Mouse (Mus musculus) spleen, postnatal 10 days (tissue): ENCODE measurements at regions not wholly inside any gene's neighbourhood (a gene's known extent, or its start where the extent isn't known, plus 50 kb on each side); places are given as distances from the start of the nearest gene placed in this dataset.

Experiments used
- DNase-seq, 2 experiments: peaks; one replicate each; pipeline ENCODE4 v3.0.0; 2021 to 2022; ENCODE audit warnings: low spot score in 2 of 2

GRCm38 (mm10) chr15:59954345-59954744 is 62.1 kb downstream of the 4933412E24Rik start:
- DNase-seq = no peak

DNA sequence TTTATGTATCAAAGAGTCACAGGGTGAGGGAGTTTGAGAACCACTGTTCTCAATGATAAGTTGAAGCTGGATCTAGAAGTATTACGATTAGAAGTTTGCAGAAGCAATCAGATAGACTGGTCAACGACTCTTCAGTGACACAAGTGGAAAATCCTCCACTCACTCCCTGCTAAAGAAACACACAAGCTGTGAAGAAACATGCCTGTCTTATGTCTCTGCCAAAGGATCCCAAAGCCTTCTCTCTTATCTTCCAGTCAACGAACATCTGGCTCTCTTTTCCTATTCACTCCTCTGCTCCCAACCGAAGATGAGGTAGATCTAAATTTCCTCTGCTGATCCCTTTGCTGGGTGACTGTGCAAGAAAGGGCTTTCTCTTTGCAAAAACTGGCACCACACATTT is 62.6 kb downstream of the 4933412E24Rik start:
- no peak for DNase-seq

DNA sequence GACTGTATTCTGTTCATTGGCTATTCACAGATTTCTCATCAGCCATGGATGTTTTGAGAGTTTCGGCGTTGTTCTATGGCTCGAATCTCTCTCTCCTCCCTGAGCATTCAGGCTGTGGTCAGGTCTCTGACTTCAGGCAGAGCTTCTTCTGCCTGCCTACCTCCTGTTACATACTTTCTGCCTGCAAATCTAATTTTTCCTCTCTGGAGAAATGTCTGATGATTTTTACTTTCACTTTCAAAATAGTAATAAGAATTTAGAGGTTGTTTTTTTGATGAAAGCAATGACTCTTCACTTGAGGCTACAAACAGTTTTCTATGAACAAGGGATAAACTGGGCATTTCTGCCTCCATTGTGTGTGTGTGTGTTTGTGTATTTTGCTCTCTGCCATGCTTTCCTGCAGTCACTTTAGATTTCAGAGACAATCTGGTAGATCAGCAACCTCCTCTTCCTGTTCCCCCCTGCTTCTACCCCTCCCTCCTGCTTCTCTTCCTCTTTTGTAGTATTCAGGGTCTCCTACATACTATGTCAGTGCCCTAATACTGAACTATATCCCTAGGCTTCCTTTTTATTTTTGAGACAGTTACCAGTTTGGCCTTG is 65.7 kb downstream of the 4933412E24Rik start:
- DNase-seq = peak; percentile 4 to 21

- no peak for DNase-seq
Observed at GRCm38 (mm10) chr15:59945208-59945607, 71.2 kb downstream of the 4933412E24Rik start.

- no peak for DNase-seq
Observed at GRCm38 (mm10) chr15:59936486-59936885, 79.9 kb downstream of the 4933412E24Rik start.

GRCm38 (mm10) chr15:59913860-59914259 is 102.6 kb downstream of the 4933412E24Rik start:
- no peak for DNase-seq

DNA sequence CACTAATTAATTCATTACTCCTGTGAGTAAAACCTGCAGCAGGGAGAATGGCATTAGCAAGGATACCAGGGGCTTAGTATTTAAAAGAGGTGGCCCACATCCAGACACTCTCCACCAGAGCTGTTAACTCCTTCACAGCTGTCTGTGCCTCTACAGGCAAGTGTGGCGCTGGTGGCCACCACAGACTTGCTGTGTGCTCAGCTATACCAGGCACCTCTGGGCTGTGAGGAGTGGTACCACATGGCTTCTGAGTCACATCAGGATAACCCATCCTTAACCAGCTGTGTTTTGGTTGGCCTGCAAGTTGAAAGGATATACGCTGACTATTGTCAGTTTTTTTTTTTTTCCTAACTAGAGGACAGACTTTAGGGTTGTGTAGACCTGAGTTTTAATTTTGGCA is 108.1 kb downstream of the 4933412E24Rik start:
- no peak for DNase-seq

DNA sequence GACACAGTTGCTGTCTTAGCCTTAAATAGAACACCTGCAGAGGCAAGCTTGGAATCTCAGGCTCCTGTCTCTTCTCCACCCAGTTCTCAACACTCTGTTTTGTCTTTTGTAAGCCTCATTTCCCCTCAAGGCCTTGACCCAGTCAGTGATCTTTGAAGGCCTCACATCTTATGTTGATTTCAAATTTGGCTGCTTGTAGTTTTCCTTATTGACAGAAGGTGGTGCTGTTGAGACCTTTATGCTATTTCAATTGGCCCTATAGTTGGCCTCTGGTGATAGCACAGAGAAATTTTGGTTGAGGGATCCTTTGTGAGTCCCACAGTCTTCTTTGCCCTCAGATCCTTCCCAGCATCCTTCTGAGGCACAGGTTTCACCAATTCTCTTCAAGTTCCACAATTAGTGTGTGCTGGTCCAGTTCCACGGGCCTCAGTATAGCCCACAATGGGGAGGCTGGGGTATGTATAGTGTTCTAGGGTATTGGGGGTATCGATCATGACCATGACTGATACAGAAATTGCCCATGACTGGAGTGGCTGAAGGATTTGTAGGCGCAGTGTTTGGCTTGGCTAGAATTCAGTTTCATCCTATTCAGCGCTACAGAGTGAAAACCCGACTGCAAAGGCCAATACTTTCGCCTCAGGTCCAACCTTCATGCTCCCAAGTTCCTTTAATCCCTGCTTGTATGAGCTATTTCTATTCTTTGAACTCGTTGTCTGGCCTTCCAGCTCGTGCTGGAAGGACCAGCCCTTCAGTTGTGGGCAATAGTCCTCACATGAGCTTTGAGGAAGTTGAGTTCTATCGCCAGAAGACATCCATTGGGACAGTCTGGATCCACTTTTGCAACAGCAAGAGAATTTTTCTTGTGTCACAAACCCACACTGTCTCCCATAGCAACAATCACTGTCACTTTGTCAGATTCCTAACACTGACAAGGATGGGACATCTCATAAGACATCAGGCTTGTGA is 110.3 kb downstream of the 4933412E24Rik start:
- DNase-seq = no peak

- no peak for DNase-seq
Observed at GRCm38 (mm10) chr15:59904741-59905140, 111.7 kb downstream of the 4933412E24Rik start.

DNA sequence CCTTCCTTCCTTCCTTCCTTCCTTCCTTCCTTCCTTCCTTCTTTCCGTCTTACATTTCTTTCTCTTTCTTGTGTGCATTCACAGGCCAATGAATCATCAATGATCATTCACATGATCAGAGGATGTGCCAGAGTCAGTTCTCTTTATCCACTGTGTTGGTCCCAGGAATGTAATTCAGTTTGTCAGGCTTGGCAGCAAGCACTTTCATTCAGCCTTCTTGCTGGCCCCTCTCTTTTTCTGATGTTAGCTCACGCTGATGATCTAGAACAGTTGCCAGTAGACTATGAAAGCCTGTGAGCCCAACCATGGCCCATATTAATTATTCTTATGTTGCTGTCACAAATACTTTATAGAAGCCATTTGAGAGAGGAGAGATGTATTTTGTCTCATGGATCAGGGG is 127.4 kb downstream of the 4933412E24Rik start:
- no peak for DNase-seq

GRCm38 (mm10) chr15:59888131-59888459 is 128.3 kb downstream of the 4933412E24Rik start:
- no peak for DNase-seq

DNA sequence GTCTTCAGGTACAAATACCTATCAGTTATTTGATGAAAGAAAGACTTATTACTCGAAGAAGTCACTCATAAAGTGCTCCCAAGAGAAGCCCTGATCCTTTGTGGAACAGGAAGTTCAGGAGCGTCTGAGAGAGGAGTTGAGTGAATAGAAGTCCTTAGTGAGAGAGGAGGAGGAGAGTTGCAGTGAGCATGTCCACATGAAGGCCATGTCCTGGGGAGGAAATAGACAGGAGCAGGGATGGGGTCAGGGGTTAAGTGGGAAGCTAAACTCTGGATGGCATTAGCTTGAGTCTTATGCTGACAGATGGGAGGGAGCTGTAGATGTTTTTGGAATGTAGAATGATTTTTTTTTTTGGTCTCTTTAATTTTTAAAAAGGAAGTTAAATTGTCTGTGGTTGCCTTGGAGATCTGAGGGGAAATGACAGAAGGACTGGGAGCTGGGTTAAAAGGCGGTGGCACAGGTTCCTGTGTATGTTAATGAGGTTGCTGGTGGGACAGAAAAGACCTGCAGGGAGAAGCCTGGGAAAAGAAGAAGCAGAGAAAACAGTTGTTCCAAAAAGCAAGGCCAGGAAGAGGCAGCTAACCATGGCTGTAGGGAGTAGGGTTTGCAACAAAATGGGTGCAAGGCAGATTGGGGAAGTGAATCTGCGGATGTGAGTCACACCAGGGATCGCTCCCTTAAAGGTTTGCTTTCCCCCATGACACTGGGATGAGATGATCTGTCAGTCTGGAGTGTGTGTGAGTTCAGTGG is 128.9 kb downstream of the 4933412E24Rik start:
- DNase-seq = no peak

DNA sequence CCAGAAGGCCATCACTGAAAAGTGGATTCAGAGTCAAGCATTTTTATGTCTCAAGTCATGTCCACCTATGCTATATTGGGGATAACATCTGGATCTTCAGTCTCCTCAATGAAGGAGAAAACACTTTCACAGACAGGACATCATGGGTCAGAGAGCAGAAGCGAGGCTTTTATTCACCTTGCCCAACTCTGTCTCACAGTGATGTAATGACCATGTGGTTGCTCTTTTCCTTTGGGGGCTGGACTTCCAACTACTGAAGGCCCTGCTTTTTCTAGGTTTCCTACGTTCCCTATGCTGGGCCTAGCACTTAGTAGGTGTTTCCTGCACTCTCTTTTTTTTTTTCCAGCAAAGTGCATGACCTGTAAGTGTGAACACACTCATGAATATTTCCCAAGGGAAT is 130.4 kb downstream of the 4933412E24Rik start:
- DNase-seq = no peak

- DNase-seq = no peak
Observed at GRCm38 (mm10) chr15:59882444-59882843, 134.0 kb downstream of the 4933412E24Rik start.

DNA sequence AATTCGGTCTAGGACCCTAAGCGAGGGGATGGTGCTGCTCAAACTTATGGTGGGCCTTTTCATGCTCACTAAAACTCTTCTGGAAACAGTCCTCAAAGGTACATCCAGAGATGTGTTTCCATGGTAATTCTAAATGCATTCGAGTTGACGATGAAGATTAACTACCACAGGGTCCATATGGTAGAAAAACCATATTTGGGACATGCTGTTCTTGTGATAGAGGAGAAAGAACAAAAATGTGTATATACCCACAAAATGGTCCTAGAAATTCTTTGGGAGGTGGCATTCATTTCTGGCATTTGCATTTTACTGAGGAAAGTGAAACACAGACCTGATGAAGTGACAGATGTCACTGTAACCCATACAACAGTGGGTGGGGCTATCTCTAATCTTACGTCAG is 136.0 kb downstream of the 4933412E24Rik start:
- DNase-seq = no peak

DNA sequence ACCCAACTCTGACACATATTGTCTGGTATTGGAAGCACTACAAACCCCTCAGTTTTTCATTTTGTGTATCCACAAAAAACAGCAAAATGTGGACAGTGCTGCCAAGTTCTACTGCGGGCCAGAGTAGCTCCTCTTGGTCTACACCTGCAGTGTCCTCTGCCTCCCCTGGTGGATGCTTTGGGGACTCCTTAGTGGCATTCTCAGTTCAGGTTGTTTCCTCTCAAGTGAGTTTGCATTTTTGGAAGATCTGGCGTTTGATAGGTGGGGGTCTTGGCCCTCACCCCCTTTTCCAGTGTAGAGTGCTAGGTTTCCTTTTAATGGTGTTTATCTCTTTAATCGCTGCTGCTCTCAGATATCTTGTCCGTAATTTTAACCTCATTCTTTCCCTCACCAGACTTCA is 137.1 kb downstream of the 4933412E24Rik start:
- DNase-seq = peak in 1 of 2 experiments; percentile 63

GRCm38 (mm10) chr15:59876279-59876742 is 140.1 kb downstream of the 4933412E24Rik start:
- no peak for DNase-seq

DNA sequence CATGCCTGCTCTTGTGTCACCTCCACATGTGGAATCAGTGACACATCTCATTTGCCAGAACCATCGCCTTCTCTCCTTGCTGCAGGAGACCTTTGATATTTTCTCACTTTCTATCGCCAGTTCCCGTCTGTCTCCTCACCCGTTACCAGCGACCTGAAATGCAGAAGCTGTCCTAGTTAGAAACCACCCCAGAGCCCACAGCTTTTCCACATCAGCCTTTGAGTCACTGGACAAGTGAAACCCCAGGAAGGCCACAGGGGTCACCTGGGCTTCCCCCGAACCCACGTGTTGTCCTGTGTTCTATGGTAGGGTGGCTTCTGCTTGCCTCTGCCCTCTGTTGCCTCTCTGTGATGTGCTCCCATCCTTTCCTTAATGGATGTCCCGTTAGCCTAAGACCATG is 149.7 kb downstream of the 4933412E24Rik start:
- DNase-seq = peak in 1 of 2 experiments; percentile 19

DNA sequence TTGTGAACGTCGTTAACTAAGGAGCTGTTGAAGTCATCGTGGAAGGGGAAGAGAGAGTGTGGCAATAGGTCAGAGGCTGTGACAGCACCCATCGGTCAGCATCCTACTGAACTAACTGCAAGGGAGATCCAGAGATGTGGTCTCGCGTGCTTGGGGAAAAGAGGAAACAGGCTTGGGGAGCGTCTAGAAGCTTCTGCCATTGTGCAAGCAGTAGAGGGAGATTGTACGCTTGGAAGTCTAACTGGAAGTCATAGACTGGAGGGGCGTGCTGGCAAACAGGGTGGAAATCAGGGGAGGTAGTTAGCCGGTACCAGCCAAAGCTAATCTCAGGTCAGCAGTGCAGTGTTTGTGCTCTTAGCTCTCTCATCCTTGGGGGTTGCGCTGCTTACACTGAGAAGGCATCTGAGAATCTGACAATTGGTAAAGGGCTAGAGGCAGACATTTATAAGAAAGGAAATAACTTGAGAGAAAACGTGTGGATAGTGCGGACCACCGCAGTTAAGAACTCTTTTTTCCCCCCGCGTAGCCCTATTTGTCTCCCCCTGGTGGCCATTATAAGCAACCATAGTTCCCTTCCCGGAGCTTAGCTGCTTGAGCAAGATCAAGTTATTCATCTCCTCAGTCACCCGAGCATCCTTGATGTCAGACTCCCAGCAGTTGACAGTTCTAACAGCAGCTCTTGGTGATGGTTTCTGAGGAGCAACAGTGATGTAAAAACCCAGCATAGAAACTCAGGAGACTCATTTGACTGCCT is 151.5 kb downstream of the 4933412E24Rik start:
- peak in 1 of 2 experiments; percentile 7 for DNase-seq

GRCm38 (mm10) chr15:59852271-59853000 is 164.0 kb downstream of the 4933412E24Rik start:
- DNase-seq = no peak
